Mouse (Mus musculus): Measurements from ENCODE around the gene Ppp3ca.

- TF ChIP-seq NELFE (IDR thresholded peaks at IDR 0.05; ENCODE audit: low read depth, low read length) (peak; percentile 80), POLR2AphosphoS2 (IDR thresholded peaks at IDR 0.05; ENCODE audit: low read depth, low read length) (peak; percentile 68; the same call in 1 of the 2 replicates), MAFK (IDR thresholded peaks at IDR 0.05; ENCODE audit: insufficient replicate concordance, low read length) (peak; percentile 97), E2F4 (IDR thresholded peaks at IDR 0.05; ENCODE audit: insufficient replicate concordance, low read depth, low read length) (peak; percentile 57; the same call in 1 of the 2 replicates), ZKSCAN1 (IDR thresholded peaks at IDR 0.05; ENCODE audit: borderline replicate concordance, low read depth, low read length) (no peak; the same call in 1 of the 2 replicates), KAT2A (IDR thresholded peaks at IDR 0.05; ENCODE audit: insufficient replicate concordance, low read length) (0 out of 2 replicates have a peak, but pooled peaks have one; percentile 69), POLR2A (IDR thresholded peaks at IDR 0.05; ENCODE audit: low read depth, low read length) (peak; percentile 45; the same call in 1 of the 2 replicates), SMC3 (IDR thresholded peaks at IDR 0.05; ENCODE audit: low read depth, low read length) (peak; percentile 41; the same call in 1 of the 2 replicates), SIN3A (IDR thresholded peaks at IDR 0.05; ENCODE audit: low read length) (peak; percentile 99), CTCF (conservative IDR thresholded peaks at IDR 0.05 in 1 of 2, IDR thresholded peaks at IDR 0.05 in 1 of 2; ENCODE audit: low read depth in 2 of 2, low read length in 2 of 2) (no peak)
These were observed 18.2 kb downstream of the Ppp3ca start for GRCm38 (mm10) chr3:136688101-136688586.

All from CH12.LX (cell line).